23 mouse cellular contexts compared by ENCODE assay signal in the genomic region with DNA sequence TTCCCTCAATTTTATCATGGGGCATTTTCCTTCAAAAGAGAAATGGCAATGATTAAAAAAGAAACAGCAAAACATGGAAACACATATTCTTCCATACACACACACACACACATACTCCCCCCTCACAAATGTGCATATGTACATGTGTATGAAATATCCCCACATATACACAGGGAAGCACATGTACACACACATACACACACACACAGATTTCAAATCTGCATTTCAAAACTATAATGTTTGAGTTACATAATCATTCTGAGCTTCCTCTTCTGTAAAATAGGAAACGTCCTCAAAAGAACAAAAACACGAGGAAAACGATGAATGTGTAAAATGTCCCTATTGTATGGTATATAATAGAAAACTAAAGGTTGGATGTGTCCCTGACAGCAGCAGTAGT. TPM values are rescaled to one million over a fixed set of nuclear protein-coding genes. Genes with fewer than 3 reads are reported as not detected.
DNase-seq lines count a peak whose midpoint lies in the region; ATAC-seq and TF ChIP-seq lines count a peak whose summit lies in the region.
"Had no signal": no experiment of that assay in that cellular context is flagged by ENCODE, and none has a peak within 500 bp of the region (broad histone marks: within the 10 kb centered on the region; RNA-seq: fewer than 3 reads in every experiment).

No protein-coding gene starts in this region.

- no peak for DNase-seq in spleen, postnatal 10 days (ENCODE audit: low spot score in 2 of 2)
- DNase-seq in thymus, postnatal 0 days (ENCODE audit: low spot score), result no peak
- DNase-seq in right cerebral cortex, postnatal 14 days, result no peak
- DNase-seq: adrenal gland, adult 2 months; adrenal gland, postnatal 14 days; cerebellum, adult 18-20 months; cerebellum, adult 9-10 months; cerebellum, postnatal 14 days; forebrain, postnatal 0 days; gastrocnemius, postnatal 25 days; heart, adult 2 months had no signal

- ATAC-seq in granulocyte monocyte progenitor cell, adult 5-6 weeks (replicated peaks; ENCODE audit: poor library complexity, severe bottlenecking), result peak; percentile 86
- peak; percentile 80 for ATAC-seq in megakaryocyte progenitor cell, adult 5-6 weeks (replicated peaks; ENCODE audit: poor library complexity)
- ATAC-seq in neural tube, embryonic 15.5 days (ENCODE audit: low FRiP score), result no peak
- ATAC-seq: CD4-positive, CD25-positive, alpha-beta regulatory T cell, adult 4 months; forebrain, embryonic 14.5 days; forebrain, postnatal 0 days had no signal

- no peak overlapping the region for H3K9ac ChIP-seq in neural tube, embryonic 15.5 days (replicated peaks)
- H3K9ac ChIP-seq: embryonic facial prominence, embryonic 12.5 days; embryonic facial prominence, embryonic 15.5 days; forebrain, postnatal 0 days; hindbrain, embryonic 12.5 days; hindbrain, embryonic 15.5 days had no signal

- no peak for TF ChIP-seq POLR2A in bone marrow, adult 2 months (IDR thresholded peaks at IDR 0.05; ENCODE audit: borderline replicate concordance, control insufficient read depth, low read depth, low read length)

- no peak overlapping the region for H3K4me3 ChIP-seq in bone marrow, adult 2 months (replicated peaks; ENCODE audit: control insufficient read depth, low read depth, low read length)
- no peak overlapping the region for H3K4me3 ChIP-seq in neural tube, embryonic 15.5 days (replicated peaks)
- H3K4me3 ChIP-seq: embryonic facial prominence, embryonic 12.5 days; embryonic facial prominence, embryonic 15.5 days; heart, adult 2 months; hindbrain, embryonic 12.5 days; hindbrain, embryonic 15.5 days had no signal

- no peak for TF ChIP-seq CTCF in bone marrow, adult 2 months (IDR thresholded peaks at IDR 0.05; ENCODE audit: control insufficient read depth, insufficient read depth, low read length)

- 5% methylated on average over 3 of the region's 3 CpGs for WGBS in bone marrow, adult 2 months
- 83% methylated on average over 3 of the region's 3 CpGs for WGBS in neural tube, embryonic 15.5 days

- H3K27me3 ChIP-seq in neural tube, embryonic 15.5 days (replicated peaks), result no peaks in the 10 kb centered on the region
- H3K27me3 ChIP-seq: embryonic facial prominence, embryonic 12.5 days; embryonic facial prominence, embryonic 15.5 days; hindbrain, embryonic 12.5 days; hindbrain, embryonic 15.5 days had no signal

- H3K4me2 ChIP-seq in neural tube, embryonic 15.5 days, result no peak overlapping the region
- H3K4me2 ChIP-seq: embryonic facial prominence, embryonic 12.5 days; embryonic facial prominence, embryonic 15.5 days; heart, embryonic 11.5 days; hindbrain, embryonic 12.5 days; hindbrain, embryonic 15.5 days had no signal

- no peaks in the 10 kb centered on the region for H3K36me3 ChIP-seq in neural tube, embryonic 15.5 days
- H3K36me3 ChIP-seq: embryonic facial prominence, embryonic 12.5 days; embryonic facial prominence, embryonic 15.5 days; hindbrain, embryonic 12.5 days; hindbrain, embryonic 15.5 days had no signal

- H3K27ac ChIP-seq in bone marrow, adult 2 months (ENCODE audit: control insufficient read depth, insufficient read depth, low read depth, low read length, poor library complexity), result peak overlapping the region; percentile 63; the same call in 1 of the 2 replicates
- no peak overlapping the region for H3K27ac ChIP-seq in neural tube, embryonic 15.5 days (replicated peaks)
- H3K27ac ChIP-seq: embryonic facial prominence, embryonic 12.5 days; embryonic facial prominence, embryonic 15.5 days; heart, adult 2 months; hindbrain, embryonic 12.5 days; hindbrain, embryonic 15.5 days had no signal

- peaks cover 3% of the 10 kb centered on the region; the same call in 1 of the 2 replicates for H3K4me1 ChIP-seq in bone marrow, adult 2 months (ENCODE audit: control insufficient read depth, insufficient read depth, low read length)
- no peaks in the 10 kb centered on the region for H3K4me1 ChIP-seq in neural tube, embryonic 15.5 days
- H3K4me1 ChIP-seq: embryonic facial prominence, embryonic 12.5 days; embryonic facial prominence, embryonic 15.5 days; hindbrain, embryonic 12.5 days; hindbrain, embryonic 15.5 days had no signal

- H3K9me3 ChIP-seq in neural tube, embryonic 15.5 days (replicated peaks), result no peaks in the 10 kb centered on the region
- H3K9me3 ChIP-seq: embryonic facial prominence, embryonic 12.5 days; embryonic facial prominence, embryonic 15.5 days; hindbrain, embryonic 12.5 days; hindbrain, embryonic 15.5 days had no signal

RNA-seq across cellular contexts. Expression of gene Arhgap15, which starts 13.1 kb away (rescaled TPM):
- 7.3 and 14.5 TPM in 2 replicates for polyA plus RNA-seq in bone marrow, adult 2 months (2011; ENCODE audit: insufficient read depth, insufficient read length, low replicate concordance, missing spikeins)
- 99.5 and 105 TPM in 2 replicates for total RNA-seq in granulocyte monocyte progenitor cell, adult 5-6 weeks (2014; fragmentation: Nextera tagmentation)
- 146 and 174 TPM in 2 replicates for total RNA-seq in granulocyte monocyte progenitor cell, adult 5-6 weeks (2017)
- total RNA-seq in megakaryocyte progenitor cell, adult 5-6 weeks (2015), result 120 and 124 TPM in 2 replicates
- total RNA-seq in megakaryocyte progenitor cell, adult 5-6 weeks (2017), result 111 and 122 TPM in 2 replicates
- 3.0 and 6.8 TPM in 2 replicates for polyA plus RNA-seq in neural tube, embryonic 15.5 days (2015; fragmentation: Nextera tagmentation; extraction: Ambion mirVana)
- 62.3 and 75.6 TPM in 2 replicates for polyA plus RNA-seq in thymus, postnatal 0 days (2015; fragmentation: Nextera tagmentation; extraction: Ambion mirVana)
- polyA plus RNA-seq: C2C12 had no signal
